In the genomic region with DNA sequence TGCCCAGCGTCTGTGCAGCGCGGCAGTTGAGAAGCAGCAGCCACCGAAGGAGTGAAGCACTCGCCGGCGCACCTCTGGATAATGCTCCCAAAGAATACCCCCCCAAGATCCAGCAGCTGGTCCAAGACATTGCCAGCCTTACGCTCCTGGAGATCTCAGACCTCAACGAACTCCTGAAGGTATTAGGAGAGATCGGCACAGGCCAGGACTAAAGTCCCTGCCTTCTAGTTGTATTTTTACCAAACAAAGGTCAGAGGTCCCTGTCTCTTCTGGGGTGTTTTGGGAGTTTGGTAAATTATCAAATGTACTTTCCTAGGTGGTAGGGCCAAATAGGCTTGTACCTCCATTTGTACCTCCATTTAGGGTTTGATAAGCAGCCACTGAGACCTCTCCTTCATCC, we compare ENCODE assay signal across 8 mouse cellular contexts. TPM values are rescaled to one million over a fixed set of nuclear protein-coding genes. Genes with fewer than 3 reads are reported as not detected.
DNase-seq lines count a peak whose midpoint lies in the region; ATAC-seq and TF ChIP-seq lines count a peak whose summit lies in the region.

No protein-coding gene starts in this region.

- H3K9ac ChIP-seq in intestine, embryonic 15.5 days: peak overlapping the region; percentile 94

- H3K36me3 ChIP-seq in heart, embryonic 10.5 days: peaks cover 76% of the 10 kb centered on the region
- peaks cover 22% of the 10 kb centered on the region for H3K36me3 ChIP-seq in intestine, embryonic 15.5 days
- H3K36me3 ChIP-seq in macrophage (ENCODE audit: inconsistent target): peaks cover 49% of the 10 kb centered on the region

- peaks cover 23% of the 10 kb centered on the region for H3K79me2 ChIP-seq in macrophage (ENCODE audit: inconsistent target)

- ATAC-seq in intestine, embryonic 15.5 days: no peak

- H3K27me3 ChIP-seq in heart, embryonic 10.5 days (ENCODE audit: insufficient read depth, poor library complexity, severe bottlenecking): no peaks in the 10 kb centered on the region
- no peaks in the 10 kb centered on the region for H3K27me3 ChIP-seq in intestine, embryonic 15.5 days (replicated peaks)

- peak overlapping the region; percentile 97 for H3K27ac ChIP-seq in heart, embryonic 10.5 days
- no peak overlapping the region for H3K27ac ChIP-seq in bone marrow, adult 2 months (ENCODE audit: control insufficient read depth, insufficient read depth, low read depth, low read length, poor library complexity)
- H3K27ac ChIP-seq in intestine, embryonic 15.5 days: peak overlapping the region; percentile 80
- H3K27ac ChIP-seq in macrophage: peak overlapping the region; percentile 39

- WGBS in heart, embryonic 10.5 days: 7% methylated on average over 10 of the region's 10 CpGs
- WGBS in bone marrow, adult 2 months: 10% methylated on average over 10 of the region's 10 CpGs
- WGBS in intestine, embryonic 15.5 days: 7% methylated on average over 10 of the region's 10 CpGs
- WGBS in macrophage (ENCODE audit: missing documents): 15% methylated on average over 10 of the region's 10 CpGs

- TF ChIP-seq POLR2A in bone marrow, adult 2 months (IDR thresholded peaks at IDR 0.05; ENCODE audit: borderline replicate concordance, control insufficient read depth, low read depth, low read length): no peak

- peak overlapping the region; percentile 97 for H3K4me3 ChIP-seq in heart, embryonic 10.5 days
- peak overlapping the region; percentile 72 for H3K4me3 ChIP-seq in bone marrow, adult 2 months (replicated peaks; ENCODE audit: control insufficient read depth, low read depth, low read length)
- H3K4me3 ChIP-seq in intestine, embryonic 15.5 days (replicated peaks): peak overlapping the region; percentile 93
- H3K4me3 ChIP-seq in macrophage (ENCODE audit: inconsistent target): peak overlapping the region; percentile 87

- no peak for DNase-seq in heart, embryonic 10.5 days (ENCODE audit: low spot score)
- no peak for DNase-seq in heart, postnatal 14 days
- DNase-seq in layer of hippocampus, postnatal 36 days: no peak
- no peak for DNase-seq in spleen, adult 18-20 months
- DNase-seq in urinary bladder, postnatal 25 days (ENCODE audit: low spot score): no peak

- H3K9me3 ChIP-seq in heart, embryonic 10.5 days: no peaks in the 10 kb centered on the region
- no peaks in the 10 kb centered on the region for H3K9me3 ChIP-seq in intestine, embryonic 15.5 days

- TF ChIP-seq CTCF in bone marrow, adult 2 months (IDR thresholded peaks at IDR 0.05; ENCODE audit: control insufficient read depth, insufficient read depth, low read length): no peak

- peak overlapping the region; percentile 78 for H3K4me2 ChIP-seq in intestine, embryonic 15.5 days (replicated peaks)

- intact Hi-C loops in heart, postnatal 14 days (cut with DNase I): loop anchor here (5.0 kb wide), 1 partner anchor 227 kb away; a partner anchor contains a TSS

- H3K4me1 ChIP-seq in heart, embryonic 10.5 days: peaks cover 26% of the 10 kb centered on the region
- no peaks in the 10 kb centered on the region for H3K4me1 ChIP-seq in bone marrow, adult 2 months (ENCODE audit: control insufficient read depth, insufficient read depth, low read length)
- H3K4me1 ChIP-seq in intestine, embryonic 15.5 days (replicated peaks): peaks cover 26% of the 10 kb centered on the region

RNA-seq across cellular contexts. Expression of a gene that starts 0.8 kb away (rescaled TPM):
- polyA plus RNA-seq in heart, embryonic 10.5 days (2016; fragmentation: Nextera tagmentation; extraction: Ambion mirVana): 259 and 270 TPM in 2 replicates
- 100 to 1,000 TPM; 222 to 244 TPM for total RNA-seq in heart, postnatal 14 days (2021)
- 60.4 and 87.1 TPM in 2 replicates for polyA plus RNA-seq in bone marrow, adult 2 months (2011; ENCODE audit: insufficient read depth, insufficient read length, low replicate concordance, missing spikeins)
- polyA plus RNA-seq in intestine, embryonic 15.5 days (2015; fragmentation: Nextera tagmentation; extraction: Ambion mirVana): 222 and 231 TPM in 2 replicates
- total RNA-seq in macrophage (2018; cell fraction: chromatin; rRNA removed): 10 to 100 TPM in 13 of 26 experiments, 1 to 10 TPM in 13; 1.7 to 22.3 (median 10.5) TPM
- total RNA-seq in macrophage (2018; cell fraction: cytosol; rRNA removed): 10 to 100 TPM; 28.7 to 57.8 (median 43.9) TPM
- total RNA-seq in macrophage (2018; cell fraction: nucleus; rRNA removed): 10 to 100 TPM in 19 of 26 experiments, 1 to 10 TPM in 7; 5.3 to 29.6 (median 13.6) TPM
- 28.2 to 81.1 TPM (median 37.6 TPM) in 3 replicates for polyA plus RNA-seq in macrophage (2018)
- 10 to 100 TPM; 70.4 to 71.7 TPM for total RNA-seq in layer of hippocampus, postnatal 36 days (2021)

RNA-seq across cellular contexts. Expression of a gene that starts 6.4 kb away (rescaled TPM):
- 55.6 and 56.6 TPM in 2 replicates for polyA plus RNA-seq in heart, embryonic 10.5 days (2016; fragmentation: Nextera tagmentation; extraction: Ambion mirVana)
- 10 to 100 TPM; 14.1 to 15.9 TPM for total RNA-seq in heart, postnatal 14 days (2021)
- polyA plus RNA-seq in bone marrow, adult 2 months (2011; ENCODE audit: insufficient read depth, insufficient read length, low replicate concordance, missing spikeins): 20.6 and 21.0 TPM in 2 replicates
- 79.1 and 90.1 TPM in 2 replicates for polyA plus RNA-seq in intestine, embryonic 15.5 days (2015; fragmentation: Nextera tagmentation; extraction: Ambion mirVana)
- 100 to 1,000 TPM in 12 of 26 experiments, 10 to 100 TPM in 14; 25.0 to 305 (median 89.7) TPM for total RNA-seq in macrophage (2018; cell fraction: chromatin; rRNA removed)
- total RNA-seq in macrophage (2018; cell fraction: cytosol; rRNA removed): 100 to 1,000 TPM in 12 of 26 experiments, 10 to 100 TPM in 14; 40.6 to 213 (median 80.2) TPM
- 100 to 1,000 TPM in 7 of 26 experiments, 10 to 100 TPM in 19; 21.3 to 159 (median 69.5) TPM for total RNA-seq in macrophage (2018; cell fraction: nucleus; rRNA removed)
- polyA plus RNA-seq in macrophage (2018): 29.6 to 61.7 TPM (median 44.6 TPM) in 3 replicates
- total RNA-seq in layer of hippocampus, postnatal 36 days (2021): 10 to 100 TPM; 18.7 to 20.4 TPM

RNA-seq across cellular contexts. Expression of a gene that starts 17.8 kb away (rescaled TPM):
- 46.0 and 52.2 TPM in 2 replicates for polyA plus RNA-seq in heart, embryonic 10.5 days (2016; fragmentation: Nextera tagmentation; extraction: Ambion mirVana)
- 10 to 100 TPM; 10.3 to 12.0 TPM for total RNA-seq in heart, postnatal 14 days (2021)
- polyA plus RNA-seq in bone marrow, adult 2 months (2011; ENCODE audit: insufficient read depth, insufficient read length, low replicate concordance, missing spikeins): 5.5 and 6.7 TPM in 2 replicates
- polyA plus RNA-seq in intestine, embryonic 15.5 days (2015; fragmentation: Nextera tagmentation; extraction: Ambion mirVana): 34.7 and 36.5 TPM in 2 replicates
- total RNA-seq in macrophage (2018; cell fraction: chromatin; rRNA removed): 10 to 100 TPM in 5 of 26 experiments, 1 to 10 TPM in 19, under 1 TPM in 1, not detected in 1; 0.96 to 18.5 (median 5.7) TPM
- 10 to 100 TPM in 18 of 26 experiments, 1 to 10 TPM in 8; 5.0 to 15.5 (median 11.7) TPM for total RNA-seq in macrophage (2018; cell fraction: cytosol; rRNA removed)
- total RNA-seq in macrophage (2018; cell fraction: nucleus; rRNA removed): 10 to 100 TPM in 4 of 26 experiments, 1 to 10 TPM in 19, under 1 TPM in 3; 0.89 to 14.5 (median 5.0) TPM
- polyA plus RNA-seq in macrophage (2018): 11.8 to 16.5 TPM (median 14.2 TPM) in 3 replicates
- 10 to 100 TPM; 48.3 to 49.8 TPM for total RNA-seq in layer of hippocampus, postnatal 36 days (2021)

RNA-seq across cellular contexts. Expression of a gene that starts 27.3 kb away (rescaled TPM):
- polyA plus RNA-seq in heart, embryonic 10.5 days (2016; fragmentation: Nextera tagmentation; extraction: Ambion mirVana): 27.0 and 36.1 TPM in 2 replicates
- 1 to 10 TPM; 5.9 to 9.4 TPM for total RNA-seq in heart, postnatal 14 days (2021)
- polyA plus RNA-seq in bone marrow, adult 2 months (2011; ENCODE audit: insufficient read depth, insufficient read length, low replicate concordance, missing spikeins): 19.2 and 29.6 TPM in 2 replicates
- polyA plus RNA-seq in intestine, embryonic 15.5 days (2015; fragmentation: Nextera tagmentation; extraction: Ambion mirVana): 27.6 and 31.3 TPM in 2 replicates
- total RNA-seq in macrophage (2018; cell fraction: chromatin; rRNA removed): 10 to 100 TPM in 24 of 26 experiments, 1 to 10 TPM in 2; 6.9 to 49.6 (median 24.7) TPM
- total RNA-seq in macrophage (2018; cell fraction: cytosol; rRNA removed): 1 to 10 TPM; 1.7 to 9.1 (median 6.7) TPM
- total RNA-seq in macrophage (2018; cell fraction: nucleus; rRNA removed): 10 to 100 TPM in 20 of 26 experiments, 1 to 10 TPM in 6; 5.0 to 34.2 (median 15.0) TPM
- polyA plus RNA-seq in macrophage (2018): 11.7 to 12.7 TPM (median 11.8 TPM) in 3 replicates
- 10 to 100 TPM; 25.3 to 31.8 TPM for total RNA-seq in layer of hippocampus, postnatal 36 days (2021)

RNA-seq across cellular contexts. Expression of a gene that starts 27.4 kb away (rescaled TPM):
- 16.7 and 17.6 TPM in 2 replicates for polyA plus RNA-seq in heart, embryonic 10.5 days (2016; fragmentation: Nextera tagmentation; extraction: Ambion mirVana)
- total RNA-seq in heart, postnatal 14 days (2021): 10 to 100 TPM; 41.6 to 45.6 TPM
- 2.0 and 4.4 TPM in 2 replicates for polyA plus RNA-seq in bone marrow, adult 2 months (2011; ENCODE audit: insufficient read depth, insufficient read length, low replicate concordance, missing spikeins)
- polyA plus RNA-seq in intestine, embryonic 15.5 days (2015; fragmentation: Nextera tagmentation; extraction: Ambion mirVana): 16.4 and 18.2 TPM in 2 replicates
- 10 to 100 TPM in 1 of 26 experiments, 1 to 10 TPM in 16, under 1 TPM in 1, not detected in 8; 0.70 to 11.6 (median 3.5) TPM for total RNA-seq in macrophage (2018; cell fraction: chromatin; rRNA removed)
- 10 to 100 TPM in 1 of 26 experiments, 1 to 10 TPM in 25; 1.6 to 10.5 (median 7.5) TPM for total RNA-seq in macrophage (2018; cell fraction: cytosol; rRNA removed)
- 10 to 100 TPM in 1 of 26 experiments, 1 to 10 TPM in 18, under 1 TPM in 1, not detected in 6; 0.99 to 10.5 (median 2.7) TPM for total RNA-seq in macrophage (2018; cell fraction: nucleus; rRNA removed)
- 2.6 to 10.4 TPM (median 6.3 TPM) in 3 replicates for polyA plus RNA-seq in macrophage (2018)
- 10 to 100 TPM; 13.2 to 15.6 TPM for total RNA-seq in layer of hippocampus, postnatal 36 days (2021)
